Mouse (Mus musculus) ES-Bruce4 (cell line): ENCODE measurements at regions not wholly inside any gene's neighbourhood (a gene's known extent, or its start where the extent isn't known, plus 50 kb on each side); places are given as distances from the start of the nearest gene placed in this dataset.
"Not testable (repeated sequence)": the region's sequence is repeated elsewhere in the genome, so short reads cannot be mapped to it uniquely, and the experiment has no call there.

Source experiments
- H3K27ac ChIP-seq: 2 replicates; pipeline ENCODE4 v1.5.1; 2012; ENCODE audit warnings: low read length, inconsistent platforms; ENCODE audit not compliant: insufficient read depth
- H3K27me3 ChIP-seq: 2 replicates; pipeline ENCODE4 v1.6.1; 2012; ENCODE audit warnings: mild to moderate bottlenecking, low read length, inconsistent platforms; ENCODE audit not compliant: control insufficient read depth, poor library complexity, insufficient read depth, severe bottlenecking
- H3K36me3 ChIP-seq: 2 replicates; pipeline ENCODE4 v1.6.1; 2012; ENCODE audit warnings: inconsistent platforms, mild to moderate bottlenecking, low read length, moderate library complexity; ENCODE audit not compliant: control insufficient read depth, poor library complexity, insufficient read depth, severe bottlenecking
- H3K4me1 ChIP-seq: one replicate; pipeline ENCODE4 v1.8.1; 2011; ENCODE audit warnings: low read length; ENCODE audit not compliant: control insufficient read depth, insufficient read depth
- H3K4me3 ChIP-seq: 2 replicates; pipeline ENCODE4 v1.5.1; 2011; ENCODE audit warnings: low read depth, mild to moderate bottlenecking, low read length
- H3K9ac ChIP-seq: 2 replicates; pipeline ENCODE4 v1.6.1; 2012; ENCODE audit warnings: low read depth, mild to moderate bottlenecking, inconsistent platforms; ENCODE audit not compliant: poor library complexity, severe bottlenecking
- H3K9me3 ChIP-seq: replicated peaks from 2 replicates; pipeline ENCODE4 v1.6.1; 2012; ENCODE audit warnings: mild to moderate bottlenecking, low read length, inconsistent platforms; ENCODE audit not compliant: control insufficient read depth, poor library complexity, insufficient read depth, severe bottlenecking
- CTCF ChIP-seq: IDR thresholded peaks from one replicate; pipeline ENCODE4 v1.8.1; 2011; ENCODE audit warnings: low read depth, low read length
- EP300 ChIP-seq: IDR thresholded peaks from 2 replicates; pipeline ENCODE4 v1.6.1; 2011; ENCODE audit warnings: low read depth, low read length; ENCODE audit not compliant: insufficient read depth
- POLR2A ChIP-seq: IDR thresholded peaks from one replicate; pipeline ENCODE4 v1.8.1; 2011; ENCODE audit warnings: low read length; ENCODE audit not compliant: insufficient read depth

GRCm38 (mm10) chr2:78023416-78023815, 77.2 kb upstream of the Cwc22 start:
- Histone ChIP-seq H3K27ac (no peak overlapping the region), H3K4me1 (no peaks in the 10 kb centered on the region), H3K36me3 (no peaks in the 10 kb centered on the region), H3K27me3 (no peaks in the 10 kb centered on the region), H3K4me3 (no peak overlapping the region), H3K9ac (no peak overlapping the region), H3K9me3 (no peaks in the 10 kb centered on the region)
- TF ChIP-seq EP300, result no peak
- no peak for TF ChIP-seq POLR2A
- TF ChIP-seq CTCF, result no peak

DNA sequence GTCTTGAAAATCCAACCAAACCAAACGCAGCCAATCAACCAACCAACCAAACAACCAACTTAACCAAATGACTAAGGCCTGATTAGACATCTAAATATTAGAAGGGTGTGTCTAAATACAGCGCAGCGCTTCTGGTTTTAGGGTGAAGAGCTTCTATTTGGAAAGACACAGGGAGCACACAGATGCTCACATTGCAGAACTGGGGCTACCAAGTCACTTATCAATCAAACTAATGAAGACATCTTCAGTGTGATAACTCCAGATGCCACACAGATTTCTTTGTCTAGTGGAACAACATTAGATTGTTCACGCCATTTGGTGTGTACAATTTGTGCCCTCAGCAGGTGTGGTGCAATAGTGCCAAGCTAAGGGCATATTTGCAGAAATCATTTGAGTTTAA, 76.6 kb upstream of the Cwc22 start:
- Histone ChIP-seq H3K36me3 (no peaks in the 10 kb centered on the region), H3K4me1 (no peaks in the 10 kb centered on the region), H3K9me3 (no peaks in the 10 kb centered on the region), H3K9ac (no peak overlapping the region), H3K4me3 (no peak overlapping the region), H3K27ac (no peak overlapping the region), H3K27me3 (no peaks in the 10 kb centered on the region)
- TF ChIP-seq EP300, result no peak
- TF ChIP-seq POLR2A, result no peak
- TF ChIP-seq CTCF, result no peak

GRCm38 (mm10) chr2:78021905-78022304, 75.7 kb upstream of the Cwc22 start:
- Histone ChIP-seq H3K4me1 (no peaks in the 10 kb centered on the region), H3K9me3 (no peaks in the 10 kb centered on the region), H3K27me3 (no peaks in the 10 kb centered on the region), H3K9ac (no peak overlapping the region), H3K27ac (no peak overlapping the region), H3K4me3 (no peak overlapping the region), H3K36me3 (no peaks in the 10 kb centered on the region)
- no peak for TF ChIP-seq EP300
- TF ChIP-seq POLR2A, result no peak
- TF ChIP-seq CTCF, result no peak

GRCm38 (mm10) chr2:78021356-78021900, 75.3 kb upstream of the Cwc22 start:
- H3K9ac ChIP-seq, result no peak overlapping the region
- no peaks in the 10 kb centered on the region for H3K27me3 ChIP-seq
- TF ChIP-seq POLR2A (no peak), CTCF (no peak), EP300 (no peak)
- no peaks in the 10 kb centered on the region for H3K36me3 ChIP-seq
- H3K9me3 ChIP-seq, result no peaks in the 10 kb centered on the region
- no peak overlapping the region for H3K27ac ChIP-seq
- H3K4me1 ChIP-seq, result no peaks in the 10 kb centered on the region
- H3K4me3 ChIP-seq, result no peak overlapping the region

DNA sequence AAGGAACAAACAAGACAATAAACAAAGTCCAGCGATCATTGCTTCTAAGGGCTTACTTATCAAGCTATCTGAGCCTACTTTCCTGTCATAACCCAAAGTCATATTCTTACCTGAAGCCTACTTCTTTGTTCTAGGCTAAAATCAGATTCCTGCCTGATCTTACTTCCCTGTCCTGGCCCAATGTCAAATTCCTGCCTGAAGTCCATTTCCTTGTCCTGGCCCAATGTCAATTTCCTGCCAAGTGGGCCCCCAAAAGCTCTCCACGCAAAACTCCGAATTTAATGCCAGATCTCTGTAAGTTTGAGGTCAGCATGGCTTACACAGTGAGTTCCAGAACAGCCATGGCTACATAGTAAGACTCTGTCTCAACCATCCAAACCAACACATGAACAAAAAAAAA, 74.3 kb upstream of the Cwc22 start:
- TF ChIP-seq CTCF (no peak), POLR2A (no peak), EP300 (no peak)
- Histone ChIP-seq H3K4me1 (no peaks in the 10 kb centered on the region), H3K4me3 (no peak overlapping the region), H3K27me3 (no peaks in the 10 kb centered on the region), H3K27ac (no peak overlapping the region), H3K36me3 (no peaks in the 10 kb centered on the region), H3K9me3 (no peaks in the 10 kb centered on the region), H3K9ac (no peak overlapping the region)

- no peak for TF ChIP-seq EP300
- TF ChIP-seq POLR2A, result no peak
- no peak for TF ChIP-seq CTCF
- H3K4me1 ChIP-seq, result no peaks in the 10 kb centered on the region
- no peaks in the 10 kb centered on the region for H3K36me3 ChIP-seq
- no peaks in the 10 kb centered on the region for H3K27me3 ChIP-seq
- no peaks in the 10 kb centered on the region for H3K9me3 ChIP-seq
- H3K9ac ChIP-seq, result no peak overlapping the region
- no peak overlapping the region for H3K27ac ChIP-seq
- no peak overlapping the region for H3K4me3 ChIP-seq
These were observed 73.7 kb upstream of the Cwc22 start for GRCm38 (mm10) chr2:78019916-78020315.

GRCm38 (mm10) chr2:78012441-78012840, 66.3 kb upstream of the Cwc22 start:
- H3K36me3 ChIP-seq, H3K4me3 ChIP-seq, H3K27me3 ChIP-seq, H3K4me1 ChIP-seq, H3K27ac ChIP-seq, H3K9ac ChIP-seq, H3K9me3 ChIP-seq: not testable (repeated sequence)
